Mouse (Mus musculus): Measurements from ENCODE around the gene Tsc1.

The Tsc1 gene

GRCm38 (mm10) chr2:28727786-28728404, 86.9 kb downstream of the Tsc1 start:
- DNase-seq (ENCODE audit: low read depth, low spot score): no peak

GRCm38 (mm10) chr2:28730676-28731075, 89.6 kb downstream of the Tsc1 start:
- no peak for DNase-seq (ENCODE audit: low read depth, low spot score)

GRCm38 (mm10) chr2:28737112-28737511, 96.1 kb downstream of the Tsc1 start:
- no peak for DNase-seq (ENCODE audit: low read depth, low spot score)

DNA sequence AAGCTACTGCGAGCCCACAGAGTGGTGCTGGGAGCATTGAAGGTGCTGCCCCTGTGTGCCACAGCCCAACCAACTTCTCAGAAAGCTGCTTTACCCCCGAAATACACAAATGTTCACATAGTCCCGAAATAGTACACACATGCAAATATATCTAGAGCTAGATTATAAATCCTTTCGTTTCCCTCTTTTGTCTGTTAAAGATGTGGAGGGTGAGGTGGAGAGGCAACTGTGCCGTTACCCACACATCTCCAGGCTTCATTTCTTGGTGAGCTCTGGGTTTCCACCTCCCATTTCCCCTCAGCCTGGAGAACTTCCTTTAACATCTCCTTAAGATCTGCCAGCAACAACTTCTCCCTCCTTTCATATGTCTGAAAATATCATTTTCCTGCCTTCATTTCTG, 99.1 kb downstream of the Tsc1 start:
- no peak for DNase-seq (ENCODE audit: low read depth, low spot score)
